Mouse (Mus musculus) C2C12 (cell line): ENCODE measurements around the gene Brd4.

Source experiments
- CTCF ChIP-seq: IDR thresholded peaks from one replicate; pipeline ENCODE4 v1.5.1; 2011; ENCODE audit not compliant: control insufficient read depth, insufficient read depth, insufficient read length
- FOSL1 ChIP-seq: IDR thresholded peaks from one replicate; pipeline ENCODE4 v1.8.0; 2011; ENCODE audit warnings: mild to moderate bottlenecking, low read length; ENCODE audit not compliant: poor library complexity, insufficient read depth, severe bottlenecking
- MAX ChIP-seq: IDR thresholded peaks from one replicate; pipeline ENCODE4 v1.6.1; 2011; ENCODE audit warnings: mild to moderate bottlenecking, control low read depth
- MYOD1 ChIP-seq: IDR thresholded peaks from one replicate; pipeline ENCODE4 v1.6.1; 2011; ENCODE audit warnings: low read depth; ENCODE audit not compliant: control insufficient read depth, insufficient read length
- USF1 ChIP-seq: IDR thresholded peaks from one replicate; pipeline ENCODE4 v1.6.1; 2011; ENCODE audit warnings: low read depth, mild to moderate bottlenecking, control low read depth, moderate library complexity

DNA sequence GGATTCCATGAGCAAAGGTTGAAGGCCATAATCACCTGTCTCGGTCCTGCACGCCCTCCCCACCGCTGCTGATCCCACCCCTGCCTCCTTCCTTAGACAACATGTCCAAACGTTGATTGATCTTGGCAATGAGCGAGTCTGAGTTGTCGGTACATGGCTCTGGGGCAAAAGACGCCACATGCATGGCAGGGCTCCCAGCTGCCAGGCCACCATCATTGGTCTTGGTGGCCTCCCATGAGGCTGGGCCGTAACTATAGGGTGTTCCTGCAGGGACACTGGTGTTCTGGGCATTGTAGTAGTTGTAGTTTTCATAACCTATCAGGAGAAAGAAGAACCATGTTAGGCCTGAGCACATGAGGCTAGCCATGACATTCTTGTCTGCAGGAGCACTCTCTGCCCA, 32.5 kb upstream of the Brd4 start:
- no peak for TF ChIP-seq CTCF
- TF ChIP-seq MAX = no peak
- TF ChIP-seq USF1 = no peak
- no peak for TF ChIP-seq FOSL1
- no peak for TF ChIP-seq MYOD1
